Mouse (Mus musculus): ENCODE measurements around the gene Rad51b.

Rad51b gene

DNA sequence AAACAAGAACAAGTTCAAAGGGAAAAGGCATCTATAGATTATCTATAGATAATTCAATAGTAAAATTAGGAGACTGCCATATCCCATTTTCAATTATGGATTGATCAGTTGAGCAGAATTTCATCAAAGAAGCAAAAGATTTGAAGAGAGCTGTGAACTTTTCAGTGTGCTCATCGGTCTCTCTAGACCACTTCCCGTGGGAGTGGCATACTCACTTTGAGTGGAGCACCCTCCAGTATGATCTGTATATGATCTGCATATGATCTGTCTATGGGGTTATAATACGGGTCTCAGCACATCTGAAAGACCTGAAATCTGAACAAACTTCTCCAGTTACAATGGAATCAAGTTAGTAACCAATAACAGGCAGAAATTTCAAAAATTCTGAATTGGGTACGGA, 497.7 kb downstream of the Rad51b start:
- in situ Hi-C loops (cut with MboI, MseI), result loop anchor here (25.0 kb wide), 1 partner anchor 183 kb away; no protein-coding TSS in a partner anchor

DNA sequence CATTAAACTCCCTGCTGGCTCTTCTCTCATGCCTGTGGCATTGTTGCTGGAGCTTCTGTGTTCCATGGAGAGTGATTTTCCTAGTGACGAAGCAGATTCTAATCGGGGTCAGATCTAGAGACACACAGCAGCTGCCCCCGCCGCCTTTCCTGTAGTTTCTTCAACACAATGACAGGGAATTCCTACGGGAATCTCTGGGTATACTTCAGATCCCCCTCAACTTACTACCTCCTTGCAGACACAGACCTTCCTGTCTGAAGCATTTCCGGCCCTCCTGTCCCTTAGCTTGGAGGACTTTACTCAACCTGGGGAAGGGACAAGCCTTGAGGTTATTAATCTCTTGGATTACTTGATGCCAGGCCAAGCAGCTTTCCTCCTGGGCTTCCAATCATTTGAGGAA, 499.2 kb downstream of the Rad51b start:
- in situ Hi-C loops (cut with MboI, MseI), result loop anchor here (25.0 kb wide), 1 partner anchor 184 kb away; no protein-coding TSS in a partner anchor

DNA sequence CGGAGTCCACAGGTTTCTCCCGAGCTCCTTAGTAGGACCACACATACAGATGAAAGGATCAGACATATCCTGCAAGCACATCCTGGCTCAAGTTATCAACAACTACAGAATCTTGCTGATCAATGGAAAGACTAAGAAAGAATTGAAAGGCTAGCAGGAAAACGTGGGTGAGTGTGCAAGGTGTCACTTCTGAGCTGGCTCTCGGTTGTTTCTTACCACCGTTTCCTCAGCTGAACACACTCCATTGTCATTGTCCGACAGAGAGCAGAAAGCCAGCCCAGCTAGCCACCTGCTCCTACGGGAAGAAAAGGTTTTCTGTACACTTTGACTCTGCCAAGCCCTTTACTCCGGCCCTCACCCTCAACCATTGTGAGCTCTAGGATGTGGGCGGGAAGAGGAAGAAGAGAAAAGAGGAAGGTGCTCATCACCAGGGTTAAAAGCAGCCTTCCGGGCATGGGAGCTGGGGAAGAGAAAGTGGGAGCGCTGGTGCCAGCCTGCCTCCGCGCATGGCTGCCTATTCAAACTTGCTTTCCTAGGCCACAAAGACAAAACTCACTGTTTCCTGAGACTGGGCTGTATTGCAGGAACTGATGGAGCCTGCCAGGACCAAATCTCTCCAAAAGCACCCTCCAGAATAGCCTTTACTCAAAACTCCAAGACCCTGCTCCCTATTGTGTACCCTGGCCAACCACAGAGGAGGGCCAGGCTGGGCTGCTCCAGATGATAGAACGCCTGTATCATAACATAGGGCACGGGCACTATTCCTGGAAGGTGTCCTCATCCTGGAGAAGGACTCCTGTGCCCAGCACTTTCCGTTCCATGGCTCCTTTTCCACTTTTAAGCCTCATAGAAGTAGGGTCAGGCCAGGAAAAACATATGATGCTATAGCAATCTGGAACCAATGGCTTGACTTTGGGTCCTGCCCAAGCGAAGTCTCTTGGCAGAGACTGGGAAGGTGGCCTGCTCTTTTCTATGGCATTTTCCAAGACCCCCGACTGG, 500.0 kb downstream of the Rad51b start:
- in situ Hi-C loops (cut with MboI, MseI), result loop anchor here (25.0 kb wide), 1 partner anchor 185 kb away; no protein-coding TSS in a partner anchor

DNA sequence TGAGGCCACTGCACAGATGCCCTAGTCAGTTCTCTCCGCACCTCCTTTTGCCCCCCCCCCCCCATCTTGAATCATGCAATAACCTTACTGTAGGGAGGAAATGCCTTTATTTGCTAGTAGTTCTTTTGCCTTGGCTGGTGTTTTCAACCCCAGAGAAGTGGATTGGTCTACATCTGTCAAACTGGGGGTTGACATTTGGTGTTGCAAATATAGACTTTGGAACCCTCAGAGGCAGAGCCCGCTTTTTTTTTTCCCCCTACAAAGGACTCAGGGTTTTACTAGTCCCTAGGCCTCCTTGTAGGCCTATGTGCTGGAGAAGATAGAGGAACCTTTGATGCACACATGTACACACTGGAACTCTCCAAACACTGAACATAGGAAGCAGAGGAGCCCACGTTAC, 501.4 kb downstream of the Rad51b start:
- in situ Hi-C loops (cut with MboI, MseI), result loop anchor here (25.0 kb wide), 1 partner anchor 186 kb away; no protein-coding TSS in a partner anchor

GRCm38 (mm10) chr12:79799370-79799769, 502.3 kb downstream of the Rad51b start:
- in situ Hi-C loops (cut with MboI, MseI), result loop anchor here (25.0 kb wide), 1 partner anchor 187 kb away; no protein-coding TSS in a partner anchor

- in situ Hi-C loops (cut with MboI, MseI), result no loop called here
Measured at GRCm38 (mm10) chr12:79803670-79804069, 506.6 kb downstream of the Rad51b start.

GRCm38 (mm10) chr12:79804776-79805524, 507.9 kb downstream of the Rad51b start:
- in situ Hi-C loops (cut with MboI, MseI), result no loop called here

DNA sequence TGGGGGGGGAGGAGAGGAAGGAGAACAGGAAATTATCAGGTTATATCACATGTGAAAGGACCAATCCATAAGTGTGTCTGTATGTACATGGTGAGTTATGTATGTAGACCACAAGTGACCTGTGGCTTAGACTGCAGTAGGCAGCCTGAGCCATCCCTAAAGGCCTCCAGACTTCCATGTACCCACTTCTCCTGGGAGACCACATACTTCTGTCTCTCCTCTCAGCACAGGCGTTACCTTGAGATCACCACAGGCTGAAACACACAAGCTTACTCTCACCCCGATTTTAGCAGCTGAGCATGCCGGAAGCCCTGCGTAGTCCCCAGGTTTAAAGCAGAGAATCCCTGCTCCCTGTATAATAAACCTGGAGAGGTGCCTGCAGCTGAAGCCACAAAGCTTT, 509.9 kb downstream of the Rad51b start:
- in situ Hi-C loops (cut with MboI, MseI), result no loop called here

DNA sequence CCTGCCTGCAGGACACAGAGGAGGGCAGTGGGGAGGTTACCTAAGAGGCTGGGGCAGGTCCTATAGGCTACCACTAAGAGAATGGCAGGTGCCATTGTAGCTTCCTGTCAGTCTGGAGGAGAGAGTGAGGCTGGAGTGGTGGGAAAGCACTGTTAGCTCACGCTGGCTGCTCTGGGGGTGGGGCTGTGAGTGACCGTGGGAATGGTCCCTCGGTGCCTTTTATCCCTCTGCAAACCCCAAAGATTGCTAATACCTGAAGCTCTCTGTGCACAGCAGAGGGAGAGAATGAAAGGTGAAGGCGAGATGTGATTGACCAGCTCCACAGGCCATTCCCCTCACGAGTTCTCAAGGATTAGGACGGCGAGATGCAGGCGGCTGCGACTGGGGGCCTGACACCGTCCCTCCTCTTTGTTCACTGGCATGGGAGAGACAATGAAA, 510.3 kb downstream of the Rad51b start:
- in situ Hi-C loops (cut with MboI, MseI), result no loop called here

GRCm38 (mm10) chr12:79807938-79808401, 510.9 kb downstream of the Rad51b start:
- in situ Hi-C loops (cut with MboI, MseI), result no loop called here

DNA sequence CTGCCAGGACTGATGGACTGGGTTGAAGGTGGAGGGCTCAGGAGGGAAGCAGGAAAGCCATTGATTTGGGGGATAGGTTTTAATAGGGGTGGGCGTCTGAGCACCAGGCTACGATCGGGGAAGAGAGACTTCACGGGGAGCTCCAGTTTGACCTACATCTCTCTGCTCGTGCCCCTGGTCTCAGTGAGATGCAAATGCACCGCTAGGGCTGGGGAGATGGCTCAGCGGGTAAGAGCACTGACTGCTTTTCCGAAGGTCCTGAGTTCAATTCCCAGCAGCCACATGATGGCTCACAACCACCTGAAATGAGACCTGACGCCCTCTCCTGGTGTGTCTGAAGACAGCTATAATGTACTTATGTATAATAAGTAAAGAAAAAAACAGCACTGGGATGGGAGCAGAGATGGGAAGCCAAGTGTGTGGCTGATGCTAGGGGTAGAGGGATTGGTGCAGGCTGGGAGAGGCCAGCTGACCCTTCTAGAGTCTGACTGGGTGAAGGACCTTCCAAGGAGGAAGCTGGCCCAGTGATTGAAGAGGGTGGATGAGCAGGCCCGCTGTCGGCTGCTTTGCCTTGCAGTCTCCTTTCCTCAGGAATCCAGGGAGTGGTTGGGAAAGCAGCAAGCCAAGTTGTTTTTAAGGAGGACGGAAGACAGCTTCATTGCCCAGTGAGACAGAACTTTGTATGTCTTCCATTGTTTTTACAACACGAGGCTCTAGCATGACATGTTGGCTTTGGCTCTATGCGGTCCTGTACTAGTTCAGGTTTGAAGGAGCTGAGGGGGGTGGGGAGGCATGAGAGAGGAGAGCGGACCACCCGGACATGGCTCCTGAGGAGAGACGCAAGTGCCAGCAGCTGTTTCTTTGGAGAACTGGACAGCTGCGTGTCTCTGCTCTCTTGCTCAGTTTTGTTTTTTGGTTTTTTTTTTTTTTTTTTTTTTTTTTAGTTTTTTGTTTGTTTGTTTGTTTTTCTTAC, 511.6 kb downstream of the Rad51b start:
- in situ Hi-C loops (cut with MboI, MseI), result no loop called here

DNA sequence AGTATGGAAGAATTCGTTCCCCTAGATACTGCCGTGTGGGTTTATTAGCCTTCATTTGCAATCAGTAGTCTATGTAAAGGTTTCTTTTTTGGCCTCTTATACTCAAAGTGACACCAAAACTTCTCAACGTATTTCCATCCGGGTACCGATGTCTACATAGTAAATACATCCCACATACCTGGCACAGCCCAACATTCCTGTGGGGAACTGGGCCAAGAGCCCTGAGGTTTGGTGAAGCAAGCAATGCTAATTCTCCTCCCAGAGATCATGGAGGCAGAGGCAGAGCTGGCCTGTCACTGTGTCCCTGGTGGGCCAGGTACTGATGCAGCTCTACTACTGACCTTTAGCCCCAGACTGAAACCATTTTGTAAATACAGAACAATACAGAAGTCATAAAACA, 512.4 kb downstream of the Rad51b start:
- in situ Hi-C loops (cut with MboI, MseI), result no loop called here

GRCm38 (mm10) chr12:79812422-79812821, 515.3 kb downstream of the Rad51b start:
- in situ Hi-C loops (cut with MboI, MseI), result no loop called here

DNA sequence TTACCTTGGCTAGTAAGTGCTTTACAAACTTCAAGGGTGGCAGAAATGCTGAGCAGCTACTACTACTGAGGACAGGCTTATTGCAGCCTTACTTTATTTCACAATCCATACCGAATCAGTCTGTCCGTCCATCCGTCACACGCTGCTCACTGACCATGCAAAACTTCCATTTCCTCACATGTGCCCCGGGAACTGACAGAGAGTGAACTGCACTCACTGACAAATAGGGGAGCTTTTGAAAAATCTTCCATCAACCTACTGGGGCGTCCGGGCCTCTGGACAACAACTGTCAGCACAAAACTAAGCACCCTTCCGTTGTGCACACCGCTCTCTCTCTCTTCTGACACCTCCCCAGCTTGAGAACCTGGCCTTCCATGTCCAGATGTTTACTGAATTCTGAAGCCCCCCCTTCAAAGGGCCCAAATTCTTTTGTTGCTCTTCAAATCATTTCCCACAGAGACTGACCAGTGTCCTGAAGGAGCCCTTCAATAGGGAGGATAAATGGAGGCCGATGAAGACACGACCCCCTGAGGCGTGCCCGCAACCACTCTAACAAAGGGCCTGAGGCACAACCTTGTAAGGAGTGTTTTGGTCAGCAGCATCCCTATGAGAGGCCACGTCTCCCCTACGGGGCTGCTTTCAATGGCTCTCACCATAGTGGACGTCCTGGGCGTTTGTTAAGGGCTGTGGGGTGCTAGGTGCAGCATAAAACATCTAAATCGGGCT, 515.9 kb downstream of the Rad51b start:
- in situ Hi-C loops (cut with MboI, MseI), result no loop called here

GRCm38 (mm10) chr12:79813566-79814305, 516.7 kb downstream of the Rad51b start:
- in situ Hi-C loops (cut with MboI, MseI), result no loop called here

DNA sequence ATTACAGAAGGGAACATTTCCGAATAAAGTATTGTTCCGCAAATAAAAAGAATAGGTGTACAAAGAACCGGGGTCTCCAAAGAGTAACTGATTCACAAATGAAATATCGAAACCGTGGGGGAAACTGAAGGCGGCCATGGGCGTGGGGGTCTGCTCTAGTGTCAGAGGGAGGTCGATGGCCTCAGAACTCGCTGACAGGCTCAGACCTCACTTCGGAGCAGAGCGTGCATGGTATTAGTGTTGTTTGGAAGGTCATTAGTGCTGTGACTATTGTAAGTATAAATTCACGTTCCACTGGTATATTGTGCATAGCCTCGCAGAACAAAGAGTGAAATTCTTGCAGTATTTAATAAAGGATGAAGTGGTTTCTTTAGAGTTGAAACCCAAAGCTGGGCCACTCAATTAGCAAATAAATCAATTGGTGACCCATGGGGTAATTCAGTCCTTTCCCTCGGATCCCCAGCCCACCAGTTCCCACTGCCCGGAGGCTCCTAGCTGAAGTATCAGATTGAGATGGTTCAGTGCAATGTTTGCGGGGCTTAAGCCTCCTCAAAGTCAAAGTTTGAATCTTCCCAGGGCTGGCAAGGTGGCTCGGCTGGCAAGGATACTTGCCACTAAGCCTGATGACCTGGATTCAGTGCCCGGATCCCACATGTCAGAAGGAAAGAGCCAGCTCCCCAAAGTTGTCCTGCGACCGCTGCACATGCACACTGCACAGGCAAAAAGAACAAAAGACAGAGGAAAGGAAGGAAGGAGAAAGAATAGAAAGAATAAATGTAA, 517.4 kb downstream of the Rad51b start:
- in situ Hi-C loops (cut with MboI, MseI), result no loop called here

GRCm38 (mm10) chr12:79816241-79816640, 519.2 kb downstream of the Rad51b start:
- in situ Hi-C loops (cut with MboI, MseI), result no loop called here

GRCm38 (mm10) chr12:79820228-79820958, 523.3 kb downstream of the Rad51b start:
- in situ Hi-C loops (cut with MboI, MseI), result no loop called here

Measured in T-helper 2 cell (primary cell).